Mouse (Mus musculus) liver (tissue): ENCODE measurements at regions not wholly inside any gene's neighbourhood (a gene's known extent, or its start where the extent isn't known, plus 50 kb on each side); places are given as distances from the start of the nearest gene placed in this dataset.

ENCODE experiments used
- DNase-seq: peaks from one replicate; pipeline ENCODE4 v3.0.0-alpha.2; 2020; ENCODE audit warnings: mixed read lengths

GRCm38 (mm10) chr19:32881443-32881842, 124.1 kb downstream of the Pten start:
- DNase-seq: no peak

DNA sequence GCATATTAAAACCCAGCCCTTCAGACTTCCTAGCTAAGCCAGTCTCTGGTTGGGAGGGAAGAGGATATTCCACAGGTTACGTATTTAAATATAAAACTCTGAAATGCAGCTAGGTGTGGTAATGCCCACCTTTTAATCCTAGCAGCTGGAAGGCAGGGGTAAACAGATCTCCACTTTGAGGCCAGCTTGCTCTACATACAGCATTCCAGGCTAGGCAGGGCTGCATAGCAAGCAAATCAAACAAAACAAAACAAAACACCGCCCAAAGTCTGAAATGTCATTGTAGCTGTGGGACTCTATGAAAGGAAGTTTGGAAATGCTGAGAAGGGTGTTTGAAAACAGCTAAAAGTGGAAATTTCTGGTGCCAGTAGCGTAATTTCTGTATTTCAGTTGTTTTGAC, 127.0 kb downstream of the Pten start:
- no peak for DNase-seq

- DNase-seq: no peak
These were observed 128.3 kb downstream of the Pten start for GRCm38 (mm10) chr19:32885481-32886131.

DNA sequence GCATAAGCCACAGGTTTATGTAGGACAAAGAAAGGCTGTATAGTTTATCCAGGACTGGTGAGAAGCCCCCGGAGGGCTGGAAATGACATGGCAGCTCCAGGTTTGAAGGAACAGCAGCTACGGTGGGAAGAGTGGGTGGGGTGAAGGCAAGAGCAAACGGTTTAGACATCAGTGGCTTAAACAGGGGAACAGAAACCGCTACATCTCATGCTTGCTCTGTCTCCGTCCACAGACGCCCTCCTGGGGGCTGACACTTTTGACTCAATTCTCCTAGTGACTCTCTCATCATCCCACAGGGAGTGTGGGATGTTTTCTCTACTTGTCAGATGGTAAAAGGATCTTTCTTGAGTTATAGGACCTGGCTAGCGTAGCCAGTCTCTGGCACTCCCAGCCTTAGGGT, 129.9 kb downstream of the Pten start:
- no peak for DNase-seq

- no peak for DNase-seq
These were observed 131.5 kb downstream of the Pten start for GRCm38 (mm10) chr19:32888616-32889305.

DNA sequence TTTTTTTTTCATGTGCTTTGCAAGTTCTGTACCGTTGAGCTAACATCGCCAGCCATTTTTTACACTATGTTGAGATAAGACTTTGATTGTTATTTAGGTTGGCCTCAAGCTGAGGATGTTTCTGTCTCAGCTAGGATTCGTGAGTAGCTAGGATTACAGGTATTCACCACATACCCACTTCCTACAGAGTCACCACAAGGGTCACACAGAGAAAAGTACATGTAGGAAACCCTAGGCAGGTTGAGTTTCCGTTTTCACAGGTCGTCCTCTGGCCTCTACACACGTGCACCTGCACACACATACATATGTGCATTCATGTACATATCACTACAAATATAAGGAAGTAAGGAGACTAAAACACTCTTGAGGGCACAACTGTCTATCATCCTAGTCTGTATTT, 133.5 kb downstream of the Pten start:
- DNase-seq: no peak

DNA sequence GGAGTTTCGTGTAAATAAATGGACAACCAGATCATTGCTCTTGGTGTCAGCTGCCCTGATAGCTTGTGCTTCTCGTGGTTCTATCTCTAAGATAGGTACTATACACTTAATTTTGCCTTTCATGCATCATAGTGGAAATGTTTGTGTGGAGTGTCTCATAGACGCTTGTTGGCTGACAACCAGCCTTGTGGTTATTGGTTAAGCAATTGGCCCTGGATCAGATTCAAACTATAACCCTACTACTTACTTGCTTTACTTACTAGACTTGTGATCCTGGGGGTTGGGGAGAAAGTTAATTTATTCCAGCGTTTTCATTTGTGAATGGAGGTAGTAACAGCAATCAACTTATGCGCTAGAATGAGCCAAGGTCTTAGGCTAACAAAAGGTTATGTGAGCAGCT, 135.2 kb downstream of the Pten start:
- DNase-seq: no peak

GRCm38 (mm10) chr19:32903454-32904108, 146.3 kb downstream of the Pten start:
- no peak for DNase-seq

DNA sequence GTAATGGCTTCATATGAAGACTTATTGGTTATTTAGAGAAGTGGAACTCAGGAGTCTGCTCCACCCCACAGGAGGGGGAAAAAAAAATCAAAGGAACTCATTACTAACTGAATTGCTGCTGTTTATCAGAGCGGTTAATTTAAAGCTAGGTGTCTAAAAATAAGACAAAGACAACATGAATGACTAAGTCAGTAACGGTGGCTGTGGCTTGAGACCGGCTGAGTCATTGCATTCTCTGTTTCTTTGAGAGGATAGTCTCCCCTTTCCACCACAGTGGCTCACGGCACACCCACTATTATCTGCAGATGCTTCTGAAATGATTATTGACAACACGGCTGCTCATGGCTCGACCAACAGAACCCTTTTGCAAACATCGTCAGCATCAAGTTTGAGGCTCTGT, 147.2 kb downstream of the Pten start:
- DNase-seq: peak; percentile 22

DNA sequence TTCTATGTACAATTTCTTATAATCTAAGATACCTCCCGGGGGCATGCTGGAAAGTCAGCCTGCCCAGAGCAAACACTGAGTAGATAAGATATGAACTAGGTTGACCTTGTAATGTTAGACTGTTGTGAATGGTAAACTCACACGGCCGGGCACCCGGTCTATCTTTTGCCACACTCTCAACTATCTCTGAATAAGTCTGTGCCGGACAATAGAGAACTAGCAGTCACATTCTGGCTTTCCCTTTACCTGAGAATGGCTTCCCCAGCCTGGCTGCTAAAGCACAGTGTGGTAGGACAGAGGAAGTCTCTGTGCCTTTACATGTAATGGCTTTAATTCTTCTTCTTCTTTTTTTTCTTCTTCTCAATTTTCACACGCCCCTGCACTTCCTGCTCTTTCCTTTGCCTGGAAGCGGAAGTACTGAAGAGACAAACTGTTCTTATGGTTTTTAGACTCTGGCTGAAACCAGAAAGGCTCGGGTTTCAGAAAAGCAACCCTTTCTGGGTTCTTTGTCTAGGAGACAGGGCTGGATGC, 148.7 kb downstream of the Pten start:
- DNase-seq: peak; percentile 12

DNA sequence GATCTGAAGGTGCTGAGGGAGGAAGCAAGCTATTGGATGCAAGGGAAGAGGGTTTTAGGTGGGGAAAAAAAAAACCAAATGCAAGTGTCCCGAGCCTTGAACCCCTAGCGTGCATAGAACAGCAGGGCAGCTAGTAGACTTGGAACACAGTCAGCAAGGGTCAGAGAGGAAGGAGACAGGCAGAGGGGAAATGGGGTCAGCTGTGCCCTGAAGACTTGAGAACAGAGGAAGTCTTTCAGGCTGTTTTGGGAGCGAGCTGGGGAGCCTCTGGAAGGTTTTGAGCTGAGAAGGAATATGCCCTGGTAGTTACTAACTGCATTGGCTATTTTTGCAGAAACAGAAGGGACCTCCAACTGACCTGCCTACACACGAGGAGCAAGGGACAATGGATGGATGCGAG, 149.5 kb downstream of the Pten start:
- no peak for DNase-seq

GRCm38 (mm10) chr19:32910050-32910462, 152.8 kb downstream of the Pten start:
- DNase-seq: no peak

DNA sequence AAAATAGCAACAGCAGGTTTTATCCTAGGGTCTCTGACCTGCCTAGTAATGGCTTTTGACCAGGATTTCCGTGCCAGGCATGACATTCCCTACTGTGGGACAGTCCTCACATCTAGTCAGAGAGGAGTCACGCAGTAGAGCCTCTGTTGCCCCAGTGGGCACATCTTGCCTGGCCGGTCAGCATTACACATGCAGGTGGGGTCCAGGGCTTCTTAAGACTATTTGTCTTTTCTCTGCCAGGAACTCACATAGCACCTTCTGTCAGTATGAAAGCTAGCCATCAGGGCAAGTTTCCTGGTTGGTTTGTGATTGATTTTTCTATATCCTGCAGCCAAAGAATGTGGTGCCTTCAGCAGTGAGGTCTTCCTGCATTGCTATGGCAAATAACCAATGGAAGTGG, 155.0 kb downstream of the Pten start:
- DNase-seq: no peak

GRCm38 (mm10) chr19:32916507-32917280, 159.4 kb downstream of the Pten start:
- DNase-seq: no peak

DNA sequence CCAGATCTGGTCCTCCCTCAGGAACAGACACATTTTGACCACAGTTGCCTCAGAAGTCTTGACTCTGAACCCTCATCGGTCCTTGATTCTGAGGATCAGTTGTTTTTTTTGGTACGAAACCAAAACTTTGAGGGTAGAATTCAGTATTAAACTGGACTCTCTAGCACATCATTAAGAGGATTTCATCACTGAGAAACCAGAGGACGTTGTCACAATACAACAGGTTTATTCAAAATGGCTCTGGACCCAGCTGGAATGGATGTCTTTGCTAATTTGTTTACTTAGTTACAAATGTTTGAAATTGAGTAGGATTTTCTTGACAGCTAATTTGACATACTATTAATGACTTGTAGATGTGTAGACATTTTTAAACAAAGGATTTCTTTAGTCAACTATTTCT, 163.7 kb downstream of the Pten start:
- DNase-seq: no peak

GRCm38 (mm10) chr19:32923911-32924310, 166.6 kb downstream of the Pten start:
- no peak for DNase-seq

DNA sequence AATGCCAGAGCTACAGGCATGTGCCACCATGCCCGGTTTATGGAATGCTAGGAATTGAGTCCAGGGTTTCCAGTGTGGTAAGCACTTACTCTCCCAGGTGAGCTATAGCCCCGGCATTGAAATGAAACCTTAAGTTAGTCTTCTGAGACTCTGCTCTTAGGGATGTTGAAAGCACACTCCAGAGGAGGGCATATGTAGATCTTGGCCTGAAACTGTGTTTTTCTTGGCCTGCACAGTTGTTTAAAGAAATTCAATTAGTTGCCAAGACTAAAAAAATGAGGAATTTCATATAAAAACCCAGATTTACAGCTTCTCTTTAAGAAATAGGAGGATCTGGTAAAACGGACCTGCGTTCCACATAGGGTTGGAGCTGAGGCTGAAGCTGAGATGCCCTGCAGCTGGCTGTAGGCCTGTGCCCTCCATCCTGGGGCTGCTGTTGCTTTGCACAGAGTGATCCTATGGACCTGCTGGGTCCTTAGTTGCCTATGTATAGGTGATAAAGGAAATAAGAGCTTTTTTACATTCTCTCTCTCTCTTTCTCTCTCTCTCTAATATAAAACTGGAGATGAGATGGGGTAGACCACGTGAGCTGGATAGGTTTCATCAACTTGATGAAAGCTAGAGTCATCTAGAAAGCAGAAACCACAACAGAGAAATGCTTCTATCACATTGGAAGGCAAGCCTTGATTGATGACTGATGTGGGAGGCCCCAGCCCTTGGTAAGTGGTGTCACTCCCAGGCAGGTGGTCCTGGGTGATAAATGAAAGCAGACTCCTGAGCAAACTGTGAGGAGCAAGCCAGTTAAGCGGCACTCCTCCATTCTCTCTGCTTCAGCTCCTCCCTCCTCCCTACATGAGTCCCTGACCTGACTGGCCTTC, 168.6 kb downstream of the Pten start:
- no peak for DNase-seq

DNA sequence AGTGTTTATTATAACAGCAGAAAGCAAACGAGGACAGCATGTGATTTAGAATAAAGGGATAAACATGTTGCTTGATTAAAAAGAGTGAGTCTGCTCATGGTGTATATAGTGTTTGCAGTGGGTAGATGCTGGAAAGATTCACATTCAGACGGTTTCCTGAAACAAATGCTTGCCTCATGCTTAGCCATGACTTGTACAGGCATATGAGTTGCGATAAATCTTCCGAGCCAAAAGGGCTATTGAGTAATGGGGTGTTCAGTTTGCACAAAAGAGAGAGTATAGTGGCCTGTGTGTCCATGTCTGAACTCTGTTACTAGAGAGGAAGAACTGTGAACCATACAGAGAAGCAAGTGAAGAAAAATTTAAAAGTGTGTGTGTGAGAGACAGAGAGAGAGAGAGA, 169.3 kb downstream of the Pten start:
- no peak for DNase-seq

DNA sequence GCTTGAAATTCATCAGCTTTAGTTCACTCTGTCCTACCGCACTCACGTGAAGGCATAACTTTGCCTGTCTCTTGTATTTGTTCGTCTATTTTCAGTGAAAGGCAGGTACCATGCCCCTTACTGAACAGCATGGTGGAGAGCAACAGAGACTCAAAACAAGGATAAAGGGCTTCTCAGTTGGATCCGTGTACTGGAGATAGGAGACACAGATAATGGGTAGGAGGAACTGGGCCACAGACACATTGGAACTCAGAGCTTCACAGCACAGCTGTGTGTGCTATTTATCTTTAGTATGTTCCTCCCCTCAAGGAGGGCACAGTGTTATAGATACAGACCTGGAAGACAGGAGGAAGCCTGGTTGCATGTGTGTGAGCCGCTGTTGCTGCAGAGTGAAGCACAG, 176.4 kb downstream of the Pten start:
- no peak for DNase-seq

DNA sequence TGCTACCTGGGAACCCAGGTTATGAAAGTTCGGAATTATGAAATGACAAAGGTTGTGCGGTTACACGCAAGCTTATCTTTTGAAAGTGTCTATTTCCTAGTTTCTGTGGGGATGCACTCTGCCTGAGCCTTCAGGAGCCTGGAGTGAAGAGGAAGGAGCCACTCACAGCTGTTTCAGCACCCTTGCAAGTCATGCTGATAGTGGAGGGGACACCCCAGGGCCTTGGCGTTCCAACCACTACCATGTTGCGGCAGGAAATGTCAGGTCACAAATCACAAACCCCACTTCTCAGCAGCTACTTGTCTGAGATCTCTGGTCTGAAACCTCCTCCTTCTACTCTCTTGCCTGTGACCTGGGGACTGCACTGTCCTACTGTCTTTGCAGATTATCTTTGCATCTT, 178.3 kb downstream of the Pten start:
- DNase-seq: peak; percentile 26

DNA sequence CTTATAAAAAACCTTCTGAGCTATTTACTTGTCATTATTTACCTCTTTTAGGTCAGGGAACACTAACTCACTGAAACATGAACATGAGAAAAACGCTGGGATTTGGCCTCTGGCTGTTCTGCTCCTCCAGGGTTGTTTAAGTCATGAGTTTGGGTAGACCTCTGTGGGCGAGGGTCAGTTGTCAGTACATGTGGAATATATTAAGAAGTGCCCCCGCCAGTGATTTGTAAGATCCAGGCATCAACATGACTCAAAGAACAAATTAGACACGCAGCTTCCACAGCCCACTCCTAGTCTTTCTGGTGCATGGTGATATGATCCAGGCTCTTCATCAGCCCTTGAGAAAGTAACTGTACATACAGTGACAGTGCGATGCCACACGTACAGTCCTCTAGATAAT, 180.3 kb downstream of the Pten start:
- DNase-seq: no peak

DNA sequence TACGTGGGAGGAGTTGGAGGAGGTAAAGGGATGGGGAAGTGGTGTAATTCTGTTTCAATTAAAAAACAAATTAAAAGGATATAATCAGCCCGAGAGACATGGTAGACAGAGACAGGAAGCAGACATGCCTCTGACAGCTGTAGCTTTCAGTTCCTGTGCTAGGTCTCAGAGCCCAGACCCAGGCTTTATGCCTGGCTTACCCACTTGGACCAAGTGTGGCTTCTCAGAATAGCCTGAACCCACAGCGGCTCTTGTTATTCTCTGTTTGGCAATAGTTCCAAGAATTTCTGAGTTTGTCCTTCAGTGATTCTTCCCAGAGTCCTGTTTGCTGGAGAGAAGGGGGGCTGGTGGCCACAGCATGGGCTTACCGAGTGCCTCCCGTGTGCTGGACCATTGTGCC, 182.4 kb downstream of the Pten start:
- DNase-seq: no peak
